Mouse (Mus musculus): ENCODE measurements at regions not wholly inside any gene's neighbourhood (a gene's known extent, or its start where the extent isn't known, plus 50 kb on each side); places are given as distances from the start of the nearest gene placed in this dataset.
A peak's percentile ranks its signal among the peaks of the same experiment; 100 is the strongest.

DNA sequence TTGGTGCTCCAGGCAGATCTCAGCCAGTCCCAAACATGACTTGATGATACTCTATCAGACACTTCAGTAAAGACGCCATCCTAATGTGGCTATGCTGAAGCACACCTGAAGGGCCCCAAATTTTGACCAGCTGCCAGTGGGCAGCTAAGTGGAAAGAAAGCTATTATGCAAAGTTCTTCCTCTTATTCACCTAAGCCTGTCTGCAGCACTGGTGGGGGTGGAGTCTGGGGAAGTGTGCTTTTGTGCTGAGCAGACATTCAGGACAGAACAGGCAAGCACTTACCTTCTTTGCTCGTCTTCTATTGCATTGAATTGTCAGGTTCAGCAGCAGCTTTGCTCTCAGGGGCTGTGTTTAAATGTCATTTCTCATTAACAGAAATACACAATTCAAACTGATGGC, 200.7 kb downstream of the Pla2g4a start:
- DNase-seq = no peak

DNA sequence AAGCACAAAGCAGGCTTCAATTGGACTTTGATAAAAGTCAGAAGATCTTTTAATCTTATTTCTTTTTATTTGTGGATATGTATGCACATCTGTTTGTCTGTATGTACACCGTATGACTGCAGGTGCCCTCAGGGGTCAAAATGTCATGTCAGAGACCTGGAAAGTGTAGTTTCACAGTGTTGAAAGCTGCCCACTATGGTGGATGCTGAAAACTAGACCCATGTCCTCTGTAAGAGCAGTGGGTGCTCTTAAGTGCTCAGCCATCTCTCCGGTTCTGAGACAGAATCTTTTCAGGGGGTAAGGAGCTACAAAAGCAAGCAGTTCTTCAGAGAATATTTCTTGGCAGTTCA, 202.3 kb downstream of the Pla2g4a start:
- no peak for DNase-seq

DNA sequence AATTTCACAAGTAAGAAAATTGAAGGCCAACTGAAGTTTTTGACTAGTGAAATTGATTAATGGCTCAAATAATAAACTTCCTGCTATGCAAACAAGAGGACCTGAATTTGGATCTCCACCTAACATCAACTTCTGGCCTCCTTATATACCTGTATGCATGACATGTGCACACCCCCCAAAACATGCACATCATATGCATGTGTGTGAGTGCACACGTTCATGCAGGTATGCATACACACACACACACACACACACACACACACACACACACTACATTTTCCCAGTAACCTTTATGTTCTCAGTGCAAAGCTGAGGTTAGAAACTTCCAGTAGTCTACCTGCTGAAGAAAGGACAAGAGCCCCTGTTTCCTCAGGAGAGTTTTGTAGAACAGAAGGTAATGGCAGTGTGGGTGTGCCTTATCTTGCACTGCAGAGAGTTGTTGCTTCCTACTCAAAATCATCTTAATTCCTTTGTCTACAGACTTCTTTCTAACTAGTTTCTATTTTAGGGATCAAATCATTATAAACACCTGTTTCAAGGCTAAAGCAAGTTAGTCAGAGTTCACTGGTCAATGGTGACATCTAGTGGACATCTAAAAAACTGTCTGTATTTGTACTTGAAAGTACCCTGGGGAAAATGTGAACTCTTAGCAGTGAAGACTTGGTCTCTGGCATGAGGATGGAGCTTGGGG, 202.9 kb downstream of the Pla2g4a start:
- DNase-seq = peak; percentile 44

GRCm38 (mm10) chr1:149753269-149754060, 207.6 kb downstream of the Pla2g4a start:
- DNase-seq = no peak

DNA sequence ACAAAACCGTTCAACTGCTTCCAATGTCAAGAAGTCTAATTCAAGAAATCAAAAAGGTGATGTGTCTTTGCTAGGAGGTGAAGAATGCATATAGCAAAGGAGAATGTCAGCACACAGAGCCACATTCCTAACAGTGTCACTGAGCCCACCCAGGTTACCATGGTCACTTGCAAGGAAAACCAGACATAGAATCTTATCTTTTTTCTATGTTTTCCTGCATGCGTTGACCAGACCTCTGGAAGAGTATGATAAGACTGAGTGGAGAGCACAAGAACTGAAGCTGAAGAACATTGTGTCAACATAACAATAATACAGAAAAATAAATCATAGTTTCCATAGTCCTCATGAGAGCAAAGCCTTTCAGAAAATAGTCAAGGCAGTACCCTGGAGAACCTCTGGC, 211.7 kb downstream of the Pla2g4a start:
- DNase-seq = no peak

DNA sequence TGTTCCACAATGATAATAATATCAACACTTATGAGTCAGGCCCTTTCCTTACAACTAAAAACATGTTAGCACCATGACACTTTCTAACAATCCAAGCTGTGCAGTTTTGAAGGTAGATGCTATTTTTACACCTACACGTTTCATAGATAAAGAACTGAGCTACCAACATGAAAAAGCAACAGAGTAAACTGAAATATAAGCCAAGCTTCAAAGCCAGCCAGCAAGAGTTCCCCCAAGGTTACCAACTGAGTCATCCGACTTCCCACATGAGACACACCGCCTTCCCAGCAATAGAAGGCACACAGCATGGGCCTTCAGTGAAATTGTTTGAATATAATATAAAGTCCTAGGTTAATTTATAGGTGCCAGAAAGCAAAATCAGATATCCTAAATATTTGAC, 222.1 kb downstream of the Pla2g4a start:
- no peak for DNase-seq

DNA sequence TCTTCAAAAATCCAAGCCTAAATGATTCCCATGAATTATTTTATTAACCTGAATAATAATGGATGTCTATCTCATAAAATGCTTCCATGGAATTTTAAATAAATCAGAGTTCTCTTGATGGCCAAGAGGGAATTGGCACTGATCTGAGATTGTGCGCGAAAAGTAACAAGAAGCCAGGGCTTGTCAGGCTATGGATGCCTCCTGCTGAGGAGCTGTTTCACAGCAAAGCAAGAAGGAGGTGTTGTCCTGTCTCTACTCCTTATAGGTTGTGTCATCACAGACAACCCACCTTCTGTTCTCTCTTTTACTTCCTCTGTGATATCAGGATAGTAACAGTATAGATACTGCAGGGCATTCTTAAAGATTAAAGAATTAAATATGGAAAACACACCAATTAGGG, 226.8 kb downstream of the Pla2g4a start:
- DNase-seq = peak; percentile 10

- DNase-seq = no peak
Observed at GRCm38 (mm10) chr1:149715171-149715570, 245.9 kb downstream of the Pla2g4a start.

DNA sequence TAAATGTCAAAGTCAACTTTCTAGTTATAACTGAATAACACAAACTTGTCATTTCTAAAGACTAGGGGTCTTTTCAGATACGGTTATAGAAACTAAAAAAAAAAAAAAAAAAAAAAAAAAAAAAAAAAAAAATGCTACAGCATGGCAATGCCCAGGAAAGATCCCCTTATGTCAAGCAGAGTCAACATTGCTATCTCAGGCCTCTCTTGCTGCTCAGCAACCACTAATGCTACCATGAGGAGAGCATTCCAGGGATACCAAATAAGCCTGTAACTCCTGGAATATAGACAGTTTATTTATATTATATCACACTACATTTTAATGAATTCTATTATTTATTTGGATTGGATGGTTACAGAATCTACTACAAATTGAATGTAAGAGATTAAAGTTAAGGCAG, 248.8 kb downstream of the Pla2g4a start:
- DNase-seq = no peak

GRCm38 (mm10) chr1:149705223-149705622, 255.9 kb downstream of the Pla2g4a start:
- no peak for DNase-seq

- DNase-seq = no peak
Observed at GRCm38 (mm10) chr1:149699411-149699810, 261.7 kb downstream of the Pla2g4a start.

GRCm38 (mm10) chr1:149674166-149674565, 286.9 kb downstream of the Pla2g4a start:
- DNase-seq = peak; percentile 30

GRCm38 (mm10) chr1:149672571-149672970, 288.5 kb downstream of the Pla2g4a start:
- peak; percentile 20 for DNase-seq

- DNase-seq = peak; percentile 88
Observed at GRCm38 (mm10) chr1:149672117-149672516, 289.0 kb downstream of the Pla2g4a start.

- peak; percentile 30 for DNase-seq
Observed at GRCm38 (mm10) chr1:149671091-149671490, 290.0 kb downstream of the Pla2g4a start.
